Comparison of ENCODE assay signal across 26 mouse cellular contexts in the genomic region with DNA sequence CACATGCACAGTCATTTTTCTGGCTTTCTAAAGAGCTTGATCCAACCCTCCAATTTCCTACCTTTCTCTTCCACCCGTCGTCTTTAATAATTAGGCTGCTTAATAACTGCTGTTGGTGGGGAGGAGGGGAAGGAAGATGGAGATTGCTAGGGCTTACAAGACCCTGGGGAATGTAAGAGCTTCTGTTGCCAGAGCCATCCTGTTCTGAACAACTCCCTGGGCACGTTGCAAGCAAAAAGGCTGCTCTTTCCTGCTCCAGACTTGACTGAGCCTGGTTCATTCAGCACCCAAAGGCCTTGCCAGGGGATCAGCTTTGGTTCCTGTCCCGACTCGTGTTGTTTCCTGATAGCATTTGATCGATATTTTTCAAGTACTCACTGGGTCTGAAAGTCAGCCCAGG.
DNase-seq lines count a peak whose midpoint lies in the region; ATAC-seq and TF ChIP-seq lines count a peak whose summit lies in the region.
"Had no signal": no experiment of that assay in that cellular context is flagged by ENCODE, and none has a peak within 500 bp of the region (broad histone marks: within the 10 kb centered on the region; RNA-seq: fewer than 3 reads in every experiment).

No protein-coding gene starts in this region.

- ATAC-seq in embryonic facial prominence, embryonic 14.5 days (ENCODE audit: low read depth): peak; percentile 44; the same call in 1 of the 2 replicates
- ATAC-seq in hindbrain, embryonic 16.5 days: no peak
- ATAC-seq: activated CD4-positive, CD25-positive, alpha-beta regulatory T cell, adult 4 months; forebrain, embryonic 14.5 days; forebrain, postnatal 0 days; intestine, embryonic 15.5 days had no signal

- no peak for DNase-seq in embryonic facial prominence, embryonic 14.5 days (ENCODE audit: low spot score)
- no peak for DNase-seq in embryonic facial prominence, embryonic 10.5 days (ENCODE audit: low spot score)
- DNase-seq in hindbrain, embryonic 10.5 days (ENCODE audit: low spot score): no peak
- peak; percentile 12 for DNase-seq in brain, embryonic 14.5 days (ENCODE audit: low read depth)
- no peak for DNase-seq in embryo, embryonic 10 days (ENCODE audit: low spot score)
- DNase-seq: adrenal gland, adult 8-10 months; adrenal gland, postnatal 36 days; cerebellum, adult 11 months; cerebellum, adult 2 months; cerebellum, adult 9-11 months; cerebellum, postnatal 25 days; embryo, embryonic 11 days; forebrain, postnatal 0 days; gastrocnemius, adult 2 months; gastrocnemius, postnatal 25 days; heart, adult 2 months; heart, postnatal 14 days had no signal

- no peak overlapping the region for H3K4me3 ChIP-seq in embryonic facial prominence, embryonic 14.5 days (ENCODE audit: low read depth, low read length)
- H3K4me3 ChIP-seq in embryonic facial prominence, embryonic 10.5 days: no peak overlapping the region
- no peak overlapping the region for H3K4me3 ChIP-seq in hindbrain, embryonic 16.5 days (ENCODE audit: low read length)
- no peak overlapping the region for H3K4me3 ChIP-seq in hindbrain, embryonic 10.5 days
- H3K4me3 ChIP-seq in small intestine, adult 2 months (ENCODE audit: low read depth, low read length): no peak overlapping the region
- H3K4me3 ChIP-seq: embryonic facial prominence, embryonic 15.5 days; gastrocnemius, adult 2 months; heart, adult 2 months; heart, embryonic 10.5 days; heart, embryonic 13.5 days; hindbrain, embryonic 13.5 days; intestine, embryonic 15.5 days had no signal

- no peaks in the 10 kb centered on the region for H3K36me3 ChIP-seq in embryonic facial prominence, embryonic 14.5 days (ENCODE audit: control insufficient read depth, insufficient read depth, low read length)
- no peaks in the 10 kb centered on the region for H3K36me3 ChIP-seq in embryonic facial prominence, embryonic 10.5 days (replicated peaks)
- H3K36me3 ChIP-seq in hindbrain, embryonic 16.5 days (ENCODE audit: control insufficient read depth, insufficient read depth, low read length): no peaks in the 10 kb centered on the region
- no peaks in the 10 kb centered on the region for H3K36me3 ChIP-seq in hindbrain, embryonic 10.5 days
- no peaks in the 10 kb centered on the region for H3K36me3 ChIP-seq in small intestine, adult 2 months (ENCODE audit: control insufficient read depth, insufficient read depth, low read length)
- H3K36me3 ChIP-seq: embryonic facial prominence, embryonic 15.5 days; heart, embryonic 10.5 days; heart, embryonic 13.5 days; hindbrain, embryonic 13.5 days; intestine, embryonic 15.5 days had no signal

- TF ChIP-seq POLR2A in brain, embryonic 14.5 days (IDR thresholded peaks at IDR 0.05; ENCODE audit: borderline replicate concordance, extremely low read depth, insufficient read depth, insufficient read length, poor library complexity, severe bottlenecking): no peak
- TF ChIP-seq POLR2A in small intestine, adult 2 months (IDR thresholded peaks at IDR 0.05; ENCODE audit: low read depth, low read length): no peak

- H3K27ac ChIP-seq in embryonic facial prominence, embryonic 14.5 days (replicated peaks; ENCODE audit: low read depth, low read length): no peak overlapping the region
- H3K27ac ChIP-seq in embryonic facial prominence, embryonic 10.5 days (replicated peaks): no peak overlapping the region
- peak overlapping the region; percentile 20; the same call in 1 of the 2 replicates for H3K27ac ChIP-seq in hindbrain, embryonic 16.5 days (ENCODE audit: low read depth, low read length)
- no peak overlapping the region for H3K27ac ChIP-seq in hindbrain, embryonic 10.5 days
- peak overlapping the region; percentile 21; the same call in 1 of the 2 replicates for H3K27ac ChIP-seq in small intestine, adult 2 months (ENCODE audit: insufficient read depth, low read depth, low read length)
- H3K27ac ChIP-seq: embryonic facial prominence, embryonic 15.5 days; gastrocnemius, adult 2 months; heart, adult 2 months; heart, embryonic 10.5 days; heart, embryonic 13.5 days; hindbrain, embryonic 13.5 days; intestine, embryonic 15.5 days had no signal

- no peaks in the 10 kb centered on the region for H3K9me3 ChIP-seq in embryonic facial prominence, embryonic 14.5 days (ENCODE audit: control insufficient read depth, low read length)
- no peaks in the 10 kb centered on the region for H3K9me3 ChIP-seq in embryonic facial prominence, embryonic 10.5 days
- no peaks in the 10 kb centered on the region for H3K9me3 ChIP-seq in hindbrain, embryonic 16.5 days (ENCODE audit: control insufficient read depth, low read length)
- H3K9me3 ChIP-seq in hindbrain, embryonic 10.5 days: no peaks in the 10 kb centered on the region
- H3K9me3 ChIP-seq: embryonic facial prominence, embryonic 15.5 days; heart, embryonic 10.5 days; heart, embryonic 13.5 days; hindbrain, embryonic 13.5 days; intestine, embryonic 15.5 days had no signal

- no peak overlapping the region for H3K4me2 ChIP-seq in embryonic facial prominence, embryonic 14.5 days (ENCODE audit: low read depth, low read length)
- no peak overlapping the region for H3K4me2 ChIP-seq in hindbrain, embryonic 16.5 days (ENCODE audit: low read length)
- H3K4me2 ChIP-seq: embryonic facial prominence, embryonic 15.5 days; heart, embryonic 13.5 days; hindbrain, embryonic 13.5 days; intestine, embryonic 15.5 days had no signal

- H3K9ac ChIP-seq in embryonic facial prominence, embryonic 14.5 days (ENCODE audit: low read depth, low read length): no peak overlapping the region
- H3K9ac ChIP-seq in hindbrain, embryonic 16.5 days (ENCODE audit: low read depth, low read length): no peak overlapping the region
- H3K9ac ChIP-seq: embryonic facial prominence, embryonic 15.5 days; forebrain, postnatal 0 days; heart, embryonic 13.5 days; hindbrain, embryonic 13.5 days; intestine, embryonic 15.5 days had no signal

- 72% methylated on average over 6 of the region's 6 CpGs for WGBS in embryonic facial prominence, embryonic 14.5 days
- WGBS in embryonic facial prominence, embryonic 10.5 days: 76% methylated on average over 6 of the region's 6 CpGs
- 56% methylated on average over 6 of the region's 6 CpGs for WGBS in hindbrain, embryonic 16.5 days
- 85% methylated on average over 6 of the region's 6 CpGs for WGBS in hindbrain, embryonic 10.5 days
- 60% methylated on average over 6 of the region's 6 CpGs for WGBS in small intestine, adult 2 months

- no peaks in the 10 kb centered on the region for H3K4me1 ChIP-seq in embryonic facial prominence, embryonic 14.5 days (ENCODE audit: control insufficient read depth, insufficient read depth, low read length)
- H3K4me1 ChIP-seq in embryonic facial prominence, embryonic 10.5 days: no peaks in the 10 kb centered on the region
- H3K4me1 ChIP-seq in hindbrain, embryonic 16.5 days (ENCODE audit: control insufficient read depth, insufficient read depth, low read depth, low read length): no peaks in the 10 kb centered on the region; the same call in 1 of the 2 replicates
- no peaks in the 10 kb centered on the region for H3K4me1 ChIP-seq in hindbrain, embryonic 10.5 days (replicated peaks)
- peaks cover 2% of the 10 kb centered on the region; the same call in 1 of the 2 replicates for H3K4me1 ChIP-seq in small intestine, adult 2 months (ENCODE audit: control insufficient read depth, insufficient read depth, insufficient read length, low read length)
- H3K4me1 ChIP-seq: embryonic facial prominence, embryonic 15.5 days; heart, embryonic 10.5 days; heart, embryonic 13.5 days; intestine, embryonic 15.5 days had no signal

- TF ChIP-seq CTCF in brain, embryonic 14.5 days (IDR thresholded peaks at IDR 0.05; ENCODE audit: borderline replicate concordance, extremely low read depth, insufficient read depth, insufficient read length): no peak
- TF ChIP-seq CTCF in small intestine, adult 2 months (IDR thresholded peaks at IDR 0.05; ENCODE audit: extremely low read depth, insufficient read length, insufficient replicate concordance, low read depth, low read length): no peak

- H3K27me3 ChIP-seq in embryonic facial prominence, embryonic 14.5 days (replicated peaks; ENCODE audit: control insufficient read depth, insufficient read depth, low read length): no peaks in the 10 kb centered on the region
- H3K27me3 ChIP-seq in embryonic facial prominence, embryonic 10.5 days (replicated peaks; ENCODE audit: low read depth, poor library complexity, severe bottlenecking): no peaks in the 10 kb centered on the region
- H3K27me3 ChIP-seq in hindbrain, embryonic 16.5 days (replicated peaks; ENCODE audit: control insufficient read depth, insufficient read depth, low read length): no peaks in the 10 kb centered on the region
- no peaks in the 10 kb centered on the region for H3K27me3 ChIP-seq in hindbrain, embryonic 10.5 days (ENCODE audit: insufficient read depth, poor library complexity, severe bottlenecking)
- H3K27me3 ChIP-seq in small intestine, adult 2 months (ENCODE audit: control insufficient read depth, insufficient read depth, low read length): no peaks in the 10 kb centered on the region
- H3K27me3 ChIP-seq: embryonic facial prominence, embryonic 15.5 days; heart, embryonic 13.5 days; hindbrain, embryonic 13.5 days; intestine, embryonic 15.5 days had no signal

Comparison
In these comparisons a context has a peak if more than half of its experiments do, and no peak if none do; other contexts are left out.
1. H3K27ac ChIP-seq: peak in hindbrain, embryonic 16.5 days (single experiment) and small intestine, adult 2 months (single experiment); none in embryonic facial prominence, embryonic 14.5 days (single experiment), embryonic facial prominence, embryonic 10.5 days (single experiment) and hindbrain, embryonic 10.5 days (single experiment).